Mouse (Mus musculus): ENCODE data around the gene Hoxc6. TPM values are rescaled to one million over a fixed set of nuclear protein-coding genes. Genes with fewer than 3 reads are reported as not detected.

Hoxc6 gene
- total RNA-seq, 2 experiments from 2014 or later = not detected

DNA sequence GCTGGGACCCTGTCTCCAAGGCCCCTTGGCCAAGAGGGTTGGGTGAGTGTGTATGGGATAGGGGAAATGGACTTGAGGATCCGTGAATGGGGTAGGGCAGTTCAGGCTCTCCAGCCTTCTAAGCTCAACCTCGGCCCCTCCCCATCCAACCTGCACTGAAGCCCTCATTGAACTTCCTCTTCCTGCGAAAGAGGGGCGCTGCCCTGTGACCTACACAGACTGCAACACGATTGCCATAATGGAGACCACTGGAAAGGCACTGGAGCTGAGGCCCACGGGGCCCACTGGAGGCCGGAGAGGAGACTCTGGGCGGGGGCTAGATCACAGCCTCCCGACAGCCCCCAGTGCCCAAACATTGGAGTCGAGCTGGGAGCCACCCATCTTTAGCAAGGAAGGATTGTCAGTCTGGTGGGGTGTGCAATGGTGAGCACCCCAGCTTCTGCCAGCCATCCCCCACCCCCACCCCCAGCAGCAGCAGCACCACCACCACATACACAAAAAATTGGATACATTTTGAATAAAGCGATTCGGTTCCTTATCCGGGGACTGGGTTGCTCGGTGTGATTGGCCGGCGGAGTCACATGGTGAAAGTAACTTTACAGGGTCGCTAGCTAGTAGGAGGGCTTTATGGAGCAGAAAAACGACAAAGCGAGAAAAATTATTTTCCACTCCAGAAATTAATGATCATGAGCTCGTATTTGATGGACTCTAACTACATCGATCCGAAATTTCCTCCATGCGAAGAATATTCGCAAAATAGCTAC, 36.2 kb downstream of the Hoxc6 start:
- no peak for DNase-seq (ENCODE audit: extremely low spot score in 1 of 2, low spot score in 1 of 2)

DNA sequence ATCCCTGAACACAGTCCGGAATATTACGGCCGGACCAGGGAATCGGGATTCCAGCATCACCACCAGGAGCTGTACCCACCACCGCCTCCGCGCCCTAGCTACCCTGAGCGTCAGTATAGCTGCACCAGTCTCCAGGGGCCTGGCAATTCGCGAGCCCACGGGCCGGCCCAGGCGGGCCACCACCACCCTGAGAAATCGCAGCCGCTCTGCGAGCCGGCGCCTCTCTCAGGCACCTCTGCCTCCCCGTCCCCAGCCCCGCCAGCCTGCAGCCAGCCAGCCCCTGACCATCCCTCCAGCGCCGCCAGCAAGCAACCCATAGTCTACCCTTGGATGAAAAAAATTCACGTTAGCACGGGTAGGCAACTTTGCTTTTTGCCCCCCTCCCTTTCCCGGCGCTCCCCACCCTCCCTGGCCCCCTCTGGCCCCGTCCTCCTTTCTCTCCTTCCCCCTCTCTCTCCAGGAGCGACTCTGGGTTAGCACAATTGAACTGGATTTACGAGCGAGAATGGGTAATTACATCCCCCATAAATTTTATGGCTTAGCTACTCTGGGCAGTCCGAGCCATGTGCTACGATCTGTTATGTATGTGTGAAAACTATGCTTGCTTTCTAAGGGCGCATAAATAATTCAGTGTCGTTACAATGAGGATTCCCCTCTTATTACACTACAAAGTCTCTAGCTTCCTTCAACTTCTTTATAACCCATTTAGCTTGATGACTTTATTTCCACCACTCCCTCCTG, 36.9 kb downstream of the Hoxc6 start:
- DNase-seq (ENCODE audit: extremely low spot score in 1 of 2, low spot score in 1 of 2) = no peak

DNA sequence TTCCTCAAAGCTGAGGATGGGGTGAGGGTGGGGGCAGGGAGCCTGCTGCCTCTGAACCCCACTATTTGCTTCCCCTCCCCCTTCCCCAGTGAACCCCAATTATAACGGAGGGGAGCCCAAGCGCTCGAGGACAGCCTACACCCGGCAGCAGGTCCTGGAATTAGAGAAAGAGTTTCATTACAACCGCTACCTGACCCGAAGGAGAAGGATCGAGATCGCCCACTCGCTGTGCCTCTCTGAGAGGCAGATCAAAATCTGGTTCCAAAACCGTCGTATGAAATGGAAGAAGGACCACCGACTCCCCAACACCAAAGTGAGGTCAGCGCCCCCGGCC, 37.5 kb downstream of the Hoxc6 start:
- no peak for DNase-seq (ENCODE audit: extremely low spot score in 1 of 2, low spot score in 1 of 2)

DNA sequence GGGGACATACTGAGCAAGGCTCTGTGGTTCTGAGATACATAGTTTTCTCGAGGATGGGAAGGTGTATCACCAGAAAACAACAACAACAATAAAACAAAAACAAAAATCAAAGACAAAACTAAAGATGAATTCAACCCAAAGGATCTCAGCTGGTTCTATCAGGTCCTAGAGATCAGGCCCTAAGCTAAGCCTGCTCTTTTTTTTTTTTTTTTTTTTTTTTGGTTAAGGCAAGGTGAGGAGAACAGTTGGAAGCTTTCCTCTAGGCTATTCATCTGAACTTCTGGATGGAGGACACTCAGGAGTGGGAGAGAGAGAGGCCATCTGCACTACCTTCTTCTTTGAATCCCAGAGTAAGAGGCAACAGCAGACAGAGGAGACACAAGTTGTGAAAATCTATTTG, 39.5 kb downstream of the Hoxc6 start:
- no peak for DNase-seq (ENCODE audit: extremely low spot score in 1 of 2, low spot score in 1 of 2)

DNA sequence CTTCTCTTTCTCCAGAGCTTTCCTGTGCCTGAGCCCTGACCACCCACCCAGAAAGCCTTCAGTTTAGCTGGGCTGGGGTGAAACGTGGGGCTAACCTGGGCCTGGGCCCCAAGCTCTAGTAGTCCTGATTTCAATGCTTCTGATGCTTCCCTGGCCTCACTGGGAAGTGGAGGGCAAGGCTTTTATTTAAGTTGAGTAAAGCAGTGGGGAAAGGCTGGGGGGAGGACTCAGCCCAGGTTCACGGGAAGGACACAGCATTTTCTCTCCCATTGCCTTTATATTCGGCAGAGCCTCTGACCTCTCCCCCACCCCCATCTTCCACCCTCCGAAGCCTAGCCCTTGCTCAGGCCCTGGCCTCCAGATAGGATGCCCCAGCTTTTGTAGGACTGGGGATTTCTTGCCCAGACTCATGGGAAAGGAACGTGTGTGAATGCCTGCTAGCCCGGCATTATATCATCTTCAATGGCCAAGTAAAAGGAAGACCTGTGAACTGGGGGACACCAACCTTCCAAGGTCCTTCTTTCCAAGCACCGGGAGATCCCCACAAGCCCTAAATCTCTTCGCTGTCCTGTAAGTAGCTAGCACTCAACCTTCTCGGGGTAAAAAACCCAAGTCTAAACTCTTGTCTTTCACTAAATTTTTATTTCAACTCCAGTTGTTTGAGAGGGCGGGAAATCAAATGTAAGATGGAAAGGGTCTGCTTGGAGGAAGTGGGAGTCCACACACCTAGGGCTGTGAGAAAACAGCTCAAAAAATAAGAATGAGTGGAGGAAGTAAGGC, 40.8 kb downstream of the Hoxc6 start:
- DNase-seq (ENCODE audit: extremely low spot score in 1 of 2, low spot score in 1 of 2) = no peak

DNA sequence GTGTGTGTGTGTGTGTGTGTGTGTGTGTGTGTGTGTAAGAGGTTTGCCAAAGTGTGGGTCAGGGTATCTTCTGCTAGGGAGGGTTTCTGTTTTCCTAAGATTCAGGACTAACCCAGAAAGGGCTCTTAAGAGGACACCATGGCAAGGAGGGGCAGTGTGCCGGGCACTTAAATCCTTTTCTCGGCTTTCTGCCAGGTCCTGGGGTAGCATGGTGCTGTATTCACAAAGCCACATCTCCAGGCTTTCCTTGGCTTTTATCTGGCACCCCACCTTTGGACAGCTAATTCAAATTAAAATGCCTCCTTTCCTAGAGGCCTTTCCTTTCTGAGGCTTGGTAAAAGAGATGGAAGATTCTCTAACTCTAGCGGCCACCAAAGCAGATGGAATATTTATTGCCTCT, 41.6 kb downstream of the Hoxc6 start:
- no peak for DNase-seq (ENCODE audit: extremely low spot score in 1 of 2, low spot score in 1 of 2)

DNA sequence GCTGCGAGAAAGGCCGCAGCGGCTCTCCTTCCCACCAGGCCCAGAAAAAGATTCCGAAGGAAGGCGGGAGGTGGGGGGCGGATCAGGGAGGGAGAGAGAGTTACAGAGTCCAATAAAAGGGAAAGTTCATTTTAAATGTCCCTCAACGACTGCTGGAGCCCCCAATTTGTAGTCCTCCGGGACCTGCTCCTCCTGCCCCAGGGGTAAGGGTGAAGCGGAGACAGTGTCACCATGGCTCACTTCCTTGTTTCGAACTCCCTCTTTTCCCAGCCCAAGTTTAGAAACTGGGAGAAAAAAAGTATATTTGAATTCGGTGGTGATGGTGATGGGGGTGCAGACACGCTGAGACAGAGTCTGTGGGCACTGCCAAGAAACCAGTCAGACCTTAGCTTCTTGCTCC, 42.5 kb downstream of the Hoxc6 start:
- DNase-seq (ENCODE audit: extremely low spot score in 1 of 2, low spot score in 1 of 2) = no peak

DNA sequence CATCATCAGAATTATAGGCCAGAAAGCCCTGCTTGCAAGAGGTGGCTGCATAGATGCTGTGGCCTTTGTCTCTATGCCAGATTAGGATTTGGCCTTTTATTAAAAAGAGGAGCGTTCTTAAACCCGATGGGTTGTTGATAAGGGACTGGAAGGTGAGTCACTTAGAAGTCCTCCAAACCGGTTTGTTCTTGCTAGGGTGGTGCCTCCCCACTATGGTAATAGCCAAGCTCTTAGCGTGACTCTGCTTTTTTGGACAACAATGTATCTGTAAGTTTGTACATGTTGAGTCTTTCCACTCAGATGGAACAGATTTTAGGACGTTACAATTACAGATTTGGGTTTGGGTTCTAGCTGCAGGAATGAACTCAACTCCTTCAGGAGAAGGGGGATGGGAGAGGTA, 43.6 kb downstream of the Hoxc6 start:
- DNase-seq (ENCODE audit: extremely low spot score in 1 of 2, low spot score in 1 of 2) = no peak

DNA sequence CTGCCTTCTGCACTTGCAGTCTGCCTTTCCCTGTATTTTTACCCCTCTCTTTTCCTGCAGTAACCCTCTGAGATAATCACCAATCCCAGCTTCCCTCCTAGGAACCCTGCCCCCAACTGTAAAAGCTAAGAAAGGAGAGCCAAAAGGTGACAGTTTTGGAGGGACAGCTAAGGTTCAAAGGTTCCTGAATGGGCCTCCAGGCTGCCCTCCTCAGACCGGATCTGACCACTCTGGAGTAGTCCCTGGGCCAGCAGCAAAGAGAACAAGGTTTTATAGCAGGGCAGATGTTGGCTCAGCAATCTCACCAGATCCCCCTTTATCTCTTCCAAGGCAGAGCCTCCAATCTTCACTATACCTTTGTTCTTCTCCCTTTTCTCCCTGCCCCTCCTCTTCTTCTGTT, 44.2 kb downstream of the Hoxc6 start:
- no peak for DNase-seq (ENCODE audit: extremely low spot score in 1 of 2, low spot score in 1 of 2)

DNA sequence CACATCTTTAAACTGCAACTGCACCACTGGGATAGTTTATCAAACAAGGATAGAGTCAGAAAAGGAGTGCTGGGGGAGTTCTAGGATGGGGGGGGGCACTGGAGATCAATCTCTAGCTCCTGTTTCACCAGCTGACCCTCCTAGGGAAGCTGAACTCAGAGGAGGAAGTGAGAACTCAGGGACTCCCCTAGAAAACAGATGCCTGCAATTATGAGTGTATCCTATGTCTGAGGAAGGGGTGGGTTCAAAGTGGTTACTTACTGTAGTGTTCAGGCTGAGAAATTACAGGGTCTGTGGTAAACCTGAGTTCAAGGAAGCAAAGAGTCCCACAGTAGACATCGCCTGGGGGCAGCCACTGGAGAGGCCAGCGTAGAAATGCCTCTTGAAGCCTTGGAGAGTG, 53.6 kb downstream of the Hoxc6 start:
- no peak for DNase-seq (ENCODE audit: extremely low spot score in 1 of 2, low spot score in 1 of 2)

DNA sequence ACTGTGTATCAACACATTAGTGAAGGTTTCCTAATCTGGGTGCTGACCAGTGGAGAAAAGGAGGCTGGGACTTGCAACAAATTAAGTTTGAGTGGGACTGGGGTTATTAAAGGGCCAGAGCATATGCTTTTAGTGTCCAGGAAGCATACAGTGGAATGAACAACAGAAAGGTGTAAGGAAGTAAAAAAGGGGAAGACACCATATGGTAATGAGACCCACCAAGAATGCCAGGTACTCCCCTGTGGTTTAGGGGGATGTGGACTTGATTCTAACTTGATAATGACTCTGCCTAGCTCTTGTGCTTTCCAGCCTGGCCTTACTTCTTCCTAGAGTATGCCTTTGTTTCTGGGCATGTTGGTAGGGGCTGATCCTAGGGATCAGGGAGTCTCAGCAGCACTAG, 55.2 kb downstream of the Hoxc6 start:
- DNase-seq (ENCODE audit: extremely low spot score in 1 of 2, low spot score in 1 of 2) = no peak

DNA sequence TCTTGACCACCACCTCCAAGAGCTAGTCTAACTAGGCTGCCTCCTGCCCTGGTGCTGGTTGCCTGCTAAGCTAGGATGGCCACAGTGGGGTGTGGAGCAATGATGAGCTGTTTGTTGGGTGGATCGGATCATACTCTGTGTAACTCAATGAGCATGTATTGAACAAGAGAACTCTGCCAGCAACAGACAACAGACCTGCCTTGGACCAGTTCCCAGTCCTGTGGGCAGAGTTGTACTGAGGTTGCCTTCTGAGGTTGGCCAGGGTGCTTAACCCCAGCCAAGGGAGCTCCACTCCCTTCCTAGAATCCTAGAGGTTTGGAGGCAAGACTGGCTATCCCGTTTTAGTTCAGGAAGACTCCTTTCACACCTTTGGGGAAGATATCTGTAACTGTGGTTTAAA, 58.3 kb downstream of the Hoxc6 start:
- DNase-seq (ENCODE audit: extremely low spot score in 1 of 2, low spot score in 1 of 2) = no peak

DNA sequence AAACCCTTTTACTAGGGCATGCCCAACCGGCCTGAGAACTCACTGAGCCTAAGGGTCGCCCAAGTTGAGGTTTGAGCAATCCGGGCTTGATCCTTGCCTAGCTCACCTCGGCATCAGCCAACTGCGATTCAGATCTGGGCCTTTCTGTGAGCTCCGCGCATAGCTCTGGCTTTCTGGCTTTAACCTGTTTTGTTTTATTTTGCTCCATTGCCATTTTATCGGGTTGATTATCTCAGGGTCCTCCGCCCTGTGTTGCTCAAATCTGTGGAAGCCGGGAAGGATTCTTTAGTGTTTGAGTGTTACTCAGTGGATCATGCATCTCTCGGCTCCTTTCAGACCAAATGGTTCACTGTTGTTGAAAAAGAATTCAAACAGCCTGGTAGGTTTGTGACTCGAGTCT, 60.7 kb downstream of the Hoxc6 start:
- DNase-seq (ENCODE audit: extremely low spot score in 1 of 2, low spot score in 1 of 2) = no peak

DNA sequence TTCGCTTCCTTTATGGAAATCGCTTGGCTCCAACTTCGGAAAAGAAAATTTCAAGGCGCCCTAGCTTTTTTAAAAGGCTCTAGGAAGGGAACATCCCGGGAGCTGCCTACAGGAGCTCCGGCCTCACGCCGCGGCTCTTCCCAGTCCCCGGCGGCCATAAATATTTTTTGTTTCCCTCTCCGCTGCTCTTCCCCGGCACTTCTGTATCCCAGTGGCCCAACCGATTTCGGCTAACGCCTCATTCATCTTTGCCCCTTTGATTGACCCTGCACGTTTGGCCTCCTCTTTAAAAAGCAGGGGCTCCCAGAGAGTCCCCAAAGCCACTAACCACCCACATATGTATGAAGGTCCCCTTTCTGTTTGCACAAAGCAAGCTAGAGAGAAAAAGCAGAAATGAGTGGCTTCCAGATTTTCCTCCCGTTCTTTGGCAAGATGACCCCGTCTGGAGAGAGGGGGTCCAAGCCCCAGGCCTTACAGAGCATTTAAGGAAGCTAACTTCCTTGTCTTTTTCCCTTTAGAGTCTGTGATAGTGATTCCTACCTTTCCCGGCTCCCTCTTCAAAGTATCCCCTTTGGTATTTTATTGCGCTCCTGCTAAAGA, 61.4 kb downstream of the Hoxc6 start:
- DNase-seq (ENCODE audit: extremely low spot score in 1 of 2, low spot score in 1 of 2) = no peak

DNA sequence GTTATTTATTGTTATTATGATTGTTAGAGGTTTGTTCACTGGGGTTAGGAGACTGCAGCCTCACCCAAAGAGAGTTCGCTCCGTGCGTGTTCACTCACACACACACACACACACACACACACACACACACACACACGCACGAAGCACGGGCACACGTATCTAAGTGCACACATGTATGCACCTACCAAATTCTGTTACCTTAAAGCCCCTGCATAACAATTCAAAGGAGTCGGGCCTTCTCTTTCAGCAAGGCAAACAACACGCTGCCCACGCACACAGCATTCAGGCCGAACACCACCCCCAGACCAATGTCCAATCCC, 61.9 kb downstream of the Hoxc6 start:
- no peak for DNase-seq (ENCODE audit: extremely low spot score in 1 of 2, low spot score in 1 of 2)

DNA sequence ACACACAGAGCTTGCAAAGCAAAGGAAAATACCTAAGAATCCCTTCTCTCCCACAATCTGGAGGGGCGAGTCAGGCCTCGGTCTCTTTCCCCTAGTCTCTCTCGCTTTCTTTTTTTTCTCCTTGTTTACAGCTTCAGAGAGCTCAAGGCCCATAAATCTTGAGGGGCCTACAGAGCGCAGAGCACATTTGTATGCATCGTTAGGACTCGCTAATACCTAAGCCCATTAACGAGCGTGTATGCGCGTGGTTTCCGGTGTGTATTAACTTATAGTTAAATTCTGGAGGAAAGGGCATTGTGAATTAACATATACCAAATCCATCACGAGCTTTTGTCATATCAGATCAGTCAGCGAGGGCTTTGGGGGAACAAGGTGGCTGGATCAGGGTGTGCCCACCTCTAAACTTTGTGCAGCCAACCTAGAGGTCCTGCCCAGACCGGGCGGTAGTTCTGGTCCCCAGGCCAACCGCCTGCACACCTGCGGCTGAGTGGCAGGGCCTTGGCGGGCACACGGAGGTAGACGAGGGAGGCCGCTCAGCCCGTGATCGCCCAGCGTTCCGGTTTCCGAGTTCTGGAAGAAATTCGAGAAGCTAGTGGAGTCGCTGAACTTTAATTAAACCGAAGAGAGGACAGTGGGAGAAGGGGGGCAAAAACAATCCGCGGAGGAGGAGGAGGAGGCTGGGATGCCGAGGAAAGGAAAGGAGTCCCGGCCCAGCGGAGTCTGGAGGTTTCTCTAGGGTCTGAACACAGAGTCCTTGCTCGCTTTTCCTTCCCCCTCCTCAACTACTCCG, 62.5 kb downstream of the Hoxc6 start:
- DNase-seq (ENCODE audit: extremely low spot score in 1 of 2, low spot score in 1 of 2) = no peak

DNA sequence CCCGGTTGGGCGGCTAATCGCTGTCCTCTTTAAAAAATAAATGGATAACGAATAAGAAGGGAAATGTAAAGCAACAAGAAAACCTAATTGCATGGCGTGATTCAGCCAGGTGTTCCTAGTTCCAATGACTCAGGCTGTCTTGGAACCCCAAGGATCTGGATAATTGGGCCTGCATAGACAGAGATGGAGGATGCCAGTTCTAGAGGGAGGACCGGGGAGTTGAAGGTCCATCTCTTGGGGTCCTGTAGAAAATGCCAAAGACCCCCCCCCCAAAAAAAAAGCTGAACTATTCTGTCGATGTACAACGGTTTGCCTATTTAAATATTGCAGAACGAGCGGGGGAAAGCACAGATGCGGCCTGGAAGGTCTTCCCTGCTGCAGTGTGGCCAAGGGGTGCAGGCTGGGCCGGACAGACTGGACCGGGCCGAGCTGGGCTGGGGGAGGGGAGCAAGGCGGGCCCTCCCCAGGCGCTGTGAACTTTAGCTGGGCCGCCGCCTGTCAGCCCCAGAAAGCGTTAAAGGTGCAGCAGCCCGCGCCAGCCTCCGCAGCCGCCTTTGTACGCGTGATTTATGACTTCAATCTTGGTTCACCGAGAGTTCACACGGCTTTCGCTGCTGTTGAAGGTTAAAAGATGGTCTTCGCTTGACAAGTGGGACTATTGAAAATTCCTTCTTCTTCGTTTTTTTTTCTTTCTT, 63.2 kb downstream of the Hoxc6 start:
- DNase-seq (ENCODE audit: extremely low spot score in 1 of 2, low spot score in 1 of 2) = no peak

Data from layer of hippocampus, postnatal 25 days (tissue).